Mouse (Mus musculus): ENCODE data around the gene Lrp6. TPM values are rescaled to one million over a fixed set of nuclear protein-coding genes. Genes with fewer than 3 reads are reported as not detected.

Gene Lrp6
- polyA plus RNA-seq, 1 experiment: 3.6 TPM

- no peaks in the 10 kb centered on the region for H3K27me3 ChIP-seq (ENCODE audit: control insufficient read depth, insufficient read depth, low read length)
- H3K4me1 ChIP-seq (ENCODE audit: control insufficient read depth, insufficient read depth, low read length): no peaks in the 10 kb centered on the region
- H3K36me3 ChIP-seq (ENCODE audit: control insufficient read depth, insufficient read depth, low read length): no peaks in the 10 kb centered on the region; the same call in 1 of the 2 replicates
- no peak overlapping the region for H3K4me3 ChIP-seq (ENCODE audit: control insufficient read depth, low read depth, low read length)
- TF ChIP-seq POLR2A (IDR thresholded peaks at IDR 0.05; ENCODE audit: control insufficient read depth, low read depth, low read length) (no peak), CTCF (IDR thresholded peaks at IDR 0.05; ENCODE audit: control insufficient read depth, insufficient read depth, insufficient replicate concordance, low read depth, low read length) (no peak)
- no peak overlapping the region for H3K27ac ChIP-seq (ENCODE audit: control insufficient read depth, insufficient read depth, low read depth, low read length)
Measured at GRCm38 (mm10) chr6:134454093-134454492, 112.7 kb downstream of the Lrp6 start.

GRCm38 (mm10) chr6:134450661-134451119 lies 116.1 kb downstream of the Lrp6 start:
- no peaks in the 10 kb centered on the region; the same call in 1 of the 2 replicates for H3K36me3 ChIP-seq (ENCODE audit: control insufficient read depth, insufficient read depth, low read length)
- no peaks in the 10 kb centered on the region for H3K27me3 ChIP-seq (ENCODE audit: control insufficient read depth, insufficient read depth, low read length)
- no peak for TF ChIP-seq CTCF (IDR thresholded peaks at IDR 0.05; ENCODE audit: control insufficient read depth, insufficient read depth, insufficient replicate concordance, low read depth, low read length)
- TF ChIP-seq POLR2A (IDR thresholded peaks at IDR 0.05; ENCODE audit: control insufficient read depth, low read depth, low read length): no peak
- no peaks in the 10 kb centered on the region for H3K4me1 ChIP-seq (ENCODE audit: control insufficient read depth, insufficient read depth, low read length)
- H3K4me3 ChIP-seq (ENCODE audit: control insufficient read depth, low read depth, low read length): no peak overlapping the region
- no peak overlapping the region for H3K27ac ChIP-seq (ENCODE audit: control insufficient read depth, insufficient read depth, low read depth, low read length)

- H3K36me3 ChIP-seq (ENCODE audit: control insufficient read depth, insufficient read depth, low read length): no peaks in the 10 kb centered on the region; the same call in 1 of the 2 replicates
Measured at GRCm38 (mm10) chr6:134449958-134450357, 116.8 kb downstream of the Lrp6 start.

DNA sequence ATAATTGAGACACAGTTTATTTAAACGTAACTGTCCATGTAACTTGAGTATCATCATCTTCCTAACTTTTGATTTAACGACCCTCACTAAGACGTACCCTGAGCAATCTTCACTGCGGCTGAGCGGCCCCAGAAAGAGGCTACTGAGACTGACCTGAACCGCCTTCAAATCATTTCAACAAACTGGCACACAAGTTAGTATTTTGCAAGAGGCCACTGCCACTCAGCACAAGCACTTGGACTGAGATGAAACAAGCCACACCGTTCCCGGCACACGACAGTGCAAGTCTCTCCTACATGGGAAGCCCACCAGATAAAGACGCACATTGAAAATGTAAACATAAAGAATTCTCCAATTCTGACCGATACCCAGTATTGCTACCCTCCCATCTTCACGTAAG lies 118.3 kb downstream of the Lrp6 start:
- TF ChIP-seq POLR2A (IDR thresholded peaks at IDR 0.05; ENCODE audit: control insufficient read depth, low read depth, low read length): no peak
- TF ChIP-seq CTCF (IDR thresholded peaks at IDR 0.05; ENCODE audit: control insufficient read depth, insufficient read depth, insufficient replicate concordance, low read depth, low read length): no peak
- Histone ChIP-seq H3K4me3 (ENCODE audit: control insufficient read depth, low read depth, low read length) (no peak overlapping the region), H3K27ac (ENCODE audit: control insufficient read depth, insufficient read depth, low read depth, low read length) (no peak overlapping the region), H3K36me3 (ENCODE audit: control insufficient read depth, insufficient read depth, low read length) (no peaks in the 10 kb centered on the region; the same call in 1 of the 2 replicates), H3K4me1 (ENCODE audit: control insufficient read depth, insufficient read depth, low read length) (no peaks in the 10 kb centered on the region), H3K27me3 (ENCODE audit: control insufficient read depth, insufficient read depth, low read length) (no peaks in the 10 kb centered on the region)

More at GRCm38 (mm10) chr6:134449958-134450357, 116.8 kb downstream of the Lrp6 start:
- H3K27me3 ChIP-seq (ENCODE audit: control insufficient read depth, insufficient read depth, low read length): no peaks in the 10 kb centered on the region
- no peak overlapping the region for H3K27ac ChIP-seq (ENCODE audit: control insufficient read depth, insufficient read depth, low read depth, low read length)
- H3K4me1 ChIP-seq (ENCODE audit: control insufficient read depth, insufficient read depth, low read length): no peaks in the 10 kb centered on the region
- no peak overlapping the region for H3K4me3 ChIP-seq (ENCODE audit: control insufficient read depth, low read depth, low read length)
- TF ChIP-seq CTCF (IDR thresholded peaks at IDR 0.05; ENCODE audit: control insufficient read depth, insufficient read depth, insufficient replicate concordance, low read depth, low read length) (no peak), POLR2A (IDR thresholded peaks at IDR 0.05; ENCODE audit: control insufficient read depth, low read depth, low read length) (no peak)

DNA sequence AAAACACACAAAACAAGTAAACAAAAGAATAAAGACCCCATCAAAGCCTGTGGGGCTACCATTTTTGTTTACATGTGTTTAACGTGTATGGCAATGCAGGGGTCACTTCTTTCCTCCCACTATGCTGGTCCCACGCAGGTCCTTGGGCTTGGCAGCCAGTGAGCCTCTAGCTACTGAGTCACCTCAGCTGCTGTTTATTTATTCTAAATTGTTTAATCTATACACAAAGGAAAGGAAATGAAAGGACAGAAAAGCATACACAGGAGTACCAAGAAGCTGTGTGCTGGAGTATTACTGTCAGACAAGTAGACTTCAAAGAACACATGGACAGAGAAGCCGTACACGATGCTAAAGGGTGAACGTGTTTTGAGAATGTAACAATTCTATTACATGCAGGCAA lies 122.8 kb downstream of the Lrp6 start:
- no peak for TF ChIP-seq POLR2A (IDR thresholded peaks at IDR 0.05; ENCODE audit: control insufficient read depth, low read depth, low read length)
- TF ChIP-seq CTCF (IDR thresholded peaks at IDR 0.05; ENCODE audit: control insufficient read depth, insufficient read depth, insufficient replicate concordance, low read depth, low read length): no peak
- Histone ChIP-seq H3K27ac (ENCODE audit: control insufficient read depth, insufficient read depth, low read depth, low read length) (no peak overlapping the region), H3K27me3 (ENCODE audit: control insufficient read depth, insufficient read depth, low read length) (no peaks in the 10 kb centered on the region), H3K36me3 (ENCODE audit: control insufficient read depth, insufficient read depth, low read length) (no peaks in the 10 kb centered on the region), H3K4me1 (ENCODE audit: control insufficient read depth, insufficient read depth, low read length) (peaks cover 3% of the 10 kb centered on the region; the same call in 1 of the 2 replicates), H3K4me3 (ENCODE audit: control insufficient read depth, low read depth, low read length) (no peak overlapping the region)

GRCm38 (mm10) chr6:134443198-134443904 lies 123.4 kb downstream of the Lrp6 start:
- Histone ChIP-seq H3K36me3 (ENCODE audit: control insufficient read depth, insufficient read depth, low read length) (no peaks in the 10 kb centered on the region), H3K4me1 (ENCODE audit: control insufficient read depth, insufficient read depth, low read length) (peaks cover 3% of the 10 kb centered on the region; the same call in 1 of the 2 replicates), H3K4me3 (ENCODE audit: control insufficient read depth, low read depth, low read length) (no peak overlapping the region), H3K27ac (ENCODE audit: control insufficient read depth, insufficient read depth, low read depth, low read length) (no peak overlapping the region), H3K27me3 (ENCODE audit: control insufficient read depth, insufficient read depth, low read length) (no peaks in the 10 kb centered on the region)
- TF ChIP-seq CTCF (IDR thresholded peaks at IDR 0.05; ENCODE audit: control insufficient read depth, insufficient read depth, insufficient replicate concordance, low read depth, low read length) (no peak), POLR2A (IDR thresholded peaks at IDR 0.05; ENCODE audit: control insufficient read depth, low read depth, low read length) (no peak)

DNA sequence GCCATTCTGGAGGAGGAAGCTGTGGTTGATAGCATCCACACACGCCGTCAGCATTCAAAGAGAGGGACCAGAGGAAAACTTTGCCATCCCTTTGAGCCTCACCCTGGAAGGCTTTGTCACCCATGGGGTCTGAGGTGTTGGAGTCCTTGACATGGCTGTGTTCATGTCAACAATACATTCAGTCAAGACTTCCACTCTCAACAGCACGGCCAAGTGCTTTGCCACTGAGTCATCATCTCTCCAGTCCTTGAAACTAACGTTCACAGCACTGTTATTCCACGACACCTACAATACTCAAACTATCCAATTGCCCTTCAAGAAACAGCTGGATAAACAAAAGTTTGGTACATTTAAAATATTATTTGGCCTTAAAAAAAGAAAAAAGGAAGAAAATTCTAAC lies 124.5 kb downstream of the Lrp6 start:
- H3K27me3 ChIP-seq (ENCODE audit: control insufficient read depth, insufficient read depth, low read length): no peaks in the 10 kb centered on the region
- peaks cover 3% of the 10 kb centered on the region; the same call in 1 of the 2 replicates for H3K4me1 ChIP-seq (ENCODE audit: control insufficient read depth, insufficient read depth, low read length)
- no peak overlapping the region for H3K4me3 ChIP-seq (ENCODE audit: control insufficient read depth, low read depth, low read length)
- H3K27ac ChIP-seq (ENCODE audit: control insufficient read depth, insufficient read depth, low read depth, low read length): no peak overlapping the region
- TF ChIP-seq POLR2A (IDR thresholded peaks at IDR 0.05; ENCODE audit: control insufficient read depth, low read depth, low read length): no peak
- TF ChIP-seq CTCF (IDR thresholded peaks at IDR 0.05; ENCODE audit: control insufficient read depth, insufficient read depth, insufficient replicate concordance, low read depth, low read length): no peak
- no peaks in the 10 kb centered on the region for H3K36me3 ChIP-seq (ENCODE audit: control insufficient read depth, insufficient read depth, low read length)
